Mouse (Mus musculus) midbrain, postnatal 0 days (tissue): ENCODE results near the gene H1foo. TPM values are rescaled to one million over a fixed set of nuclear protein-coding genes. Genes with fewer than 3 reads are reported as not detected.

Experiments used
- ATAC-seq: fragments of 200-750 bp; cut with Nextera tagmentation; 2 replicates; pipeline ENCODE4 v1.8.0; 2017; ENCODE audit warnings: moderate number of reproducible peaks, mild to moderate bottlenecking, moderate TSS enrichment, moderate library complexity; ENCODE audit not compliant: low FRiP score
- DNase-seq: peaks from one replicate; pipeline ENCODE4 v3.0.0-alpha.2; 2015; ENCODE audit warnings: low spot score
- H3K27ac ChIP-seq: fragments of 300-500 bp; sonication (generic); 2 replicates; pipeline ENCODE4 v1.5.1; 2014; ENCODE audit warnings: low read depth, mild to moderate bottlenecking, low read length, mixed read lengths
- H3K27me3 ChIP-seq: fragments of 300-500 bp; sonication (generic); 2 replicates; pipeline ENCODE4 v1.6.1; 2014; ENCODE audit warnings: low read length, control low read depth, mixed read lengths; ENCODE audit not compliant: insufficient read depth
- H3K36me3 ChIP-seq: fragments of 300-500 bp; sonication (generic); 2 replicates; pipeline ENCODE4 v1.6.1; 2014; ENCODE audit warnings: low read length, control low read depth, mixed read lengths; ENCODE audit not compliant: insufficient read depth
- H3K4me1 ChIP-seq: fragments of 300-500 bp; sonication (generic); 2 replicates; pipeline ENCODE4 v1.6.1; 2014; ENCODE audit warnings: mild to moderate bottlenecking, control low read depth, antibody characterized with exemption, low read length, mixed read lengths; ENCODE audit not compliant: insufficient read depth
- H3K4me2 ChIP-seq: fragments of 300-500 bp; sonication (generic); 2 replicates; pipeline ENCODE4 v1.6.1; 2014; ENCODE audit warnings: low read depth, mild to moderate bottlenecking, low read length, mixed read lengths; ENCODE audit not compliant: poor library complexity, severe bottlenecking
- H3K4me3 ChIP-seq: fragments of 300-500 bp; sonication (generic); 2 replicates; pipeline ENCODE4 v1.5.1; 2014; ENCODE audit warnings: low read depth, mild to moderate bottlenecking, low read length, moderate library complexity
- H3K9ac ChIP-seq: fragments of 300-500 bp; sonication (generic); replicated peaks from 2 replicates; pipeline ENCODE4 v1.6.1; 2014; ENCODE audit warnings: mild to moderate bottlenecking, low read length, moderate library complexity, mixed read lengths; ENCODE audit not compliant: poor library complexity, severe bottlenecking
- H3K9me3 ChIP-seq: fragments of 300-500 bp; sonication (generic); 2 replicates; pipeline ENCODE4 v1.6.1; 2016; ENCODE audit warnings: low read length, control low read depth
- CTCF ChIP-seq: IDR thresholded peaks from 2 replicates; pipeline ENCODE4 v1.5.1; 2016; ENCODE audit warnings: antibody characterized with exemption, mild to moderate bottlenecking
- WGBS: fragments of 180-500 bp; shearing (Covaris S2); extraction: QIAGEN DNeasy Blood & Tissue Kit; methylation state at CpG from one replicate; pipeline ENCODE4 v1.1.7; 2014; 5-methylcytosine and 5-hydroxymethylcytosine counted together
- polyA plus RNA-seq: library from polyadenylated mRNA; unstranded; fragments of >200 nt; fragmentation: Nextera tagmentation; extraction: Ambion mirVana; gene quantifications from 2 replicates; pipeline ENCODE4 v1.2.1, GENCODE M21; 2015
- total RNA-seq: library from RNA; depleted of rRNA; stranded (reverse); fragments of >200 nt; gene quantifications from 2 replicates; pipeline ENCODE4 v1.2.3, GENCODE M21; 2014

Gene H1foo
- total and polyA plus RNA-seq, 2 experiments from 2014 or later: not detected

- TF ChIP-seq CTCF: no peak
- Histone ChIP-seq H3K4me2 (no peak overlapping the region), H3K4me1 (peaks cover 4% of the 10 kb centered on the region; the same call in 1 of the 2 replicates), H3K9me3 (no peaks in the 10 kb centered on the region), H3K4me3 (no peak overlapping the region), H3K27me3 (no peaks in the 10 kb centered on the region), H3K9ac (no peak overlapping the region), H3K36me3 (peaks cover 32% of the 10 kb centered on the region), H3K27ac (0 out of 2 replicates have a peak overlapping the region, but pooled peaks have one; percentile 26)
- ATAC-seq (no peak), DNase-seq (no peak)
- WGBS: 67% methylated on average over 8 of the region's 8 CpGs
These were observed 34.8 kb upstream of the H1foo start for GRCm38 (mm10) chr6:115909940-115910339.

DNA sequence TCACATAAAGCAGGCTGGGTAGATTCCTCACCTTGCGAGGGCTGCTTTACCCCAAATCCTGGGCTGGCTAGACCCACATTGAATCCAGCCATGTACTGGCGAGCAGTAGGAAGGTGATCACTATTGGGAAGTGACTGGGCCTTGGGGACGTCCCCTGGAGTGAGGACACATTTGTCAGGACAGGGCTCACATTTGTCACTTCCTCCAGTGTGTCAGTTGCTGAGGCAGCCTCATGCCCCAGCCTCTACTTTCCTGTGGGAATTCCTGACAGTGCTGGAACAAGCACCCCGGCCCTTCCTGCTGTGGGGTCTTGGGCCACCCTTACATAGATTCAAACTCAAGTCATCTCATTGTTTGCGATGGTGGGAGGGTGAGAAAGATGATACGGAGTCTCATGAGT, 33.0 kb upstream of the H1foo start:
- Histone ChIP-seq H3K4me2 (no peak overlapping the region), H3K9me3 (no peaks in the 10 kb centered on the region), H3K27me3 (no peaks in the 10 kb centered on the region), H3K9ac (no peak overlapping the region), H3K27ac (no peak overlapping the region), H3K4me3 (no peak overlapping the region), H3K36me3 (peaks cover 24% of the 10 kb centered on the region), H3K4me1 (peaks cover 4% of the 10 kb centered on the region; the same call in 1 of the 2 replicates)
- TF ChIP-seq CTCF: no peak
- ATAC-seq (no peak), DNase-seq (no peak)
- 84% methylated on average over 6 of the region's 6 CpGs for WGBS

- H3K9ac ChIP-seq: no peak overlapping the region
- no peak for DNase-seq
- H3K27ac ChIP-seq: no peak overlapping the region
- H3K4me1 ChIP-seq: peaks cover 4% of the 10 kb centered on the region; the same call in 1 of the 2 replicates
- no peak overlapping the region for H3K4me3 ChIP-seq
- TF ChIP-seq CTCF: no peak
- no peaks in the 10 kb centered on the region for H3K9me3 ChIP-seq
- ATAC-seq: no peak
- WGBS: 87% methylated on average over 10 of the region's 10 CpGs
- peaks cover 23% of the 10 kb centered on the region for H3K36me3 ChIP-seq
- no peak overlapping the region for H3K4me2 ChIP-seq
- no peaks in the 10 kb centered on the region for H3K27me3 ChIP-seq
These were observed 31.3 kb upstream of the H1foo start for GRCm38 (mm10) chr6:115913482-115913881.

- no peak for ATAC-seq
- H3K4me2 ChIP-seq: no peak overlapping the region
- WGBS: 89% methylated on average over 15 of the region's 15 CpGs
- H3K36me3 ChIP-seq: peaks cover 23% of the 10 kb centered on the region
- peaks cover 4% of the 10 kb centered on the region; the same call in 1 of the 2 replicates for H3K4me1 ChIP-seq
- H3K9ac ChIP-seq: no peak overlapping the region
- 0 out of 2 replicates have a peak overlapping the region, but pooled peaks have one; percentile 12 for H3K27ac ChIP-seq
- H3K27me3 ChIP-seq: no peaks in the 10 kb centered on the region
- H3K4me3 ChIP-seq: no peak overlapping the region
- no peaks in the 10 kb centered on the region for H3K9me3 ChIP-seq
- DNase-seq: peak; percentile 71
- TF ChIP-seq CTCF: no peak
These were observed 30.1 kb upstream of the H1foo start for GRCm38 (mm10) chr6:115914511-115915202.

- H3K4me2 ChIP-seq: no peak overlapping the region
- H3K27me3 ChIP-seq: no peaks in the 10 kb centered on the region
- DNase-seq (no peak), ATAC-seq (no peak)
- 78% methylated on average over 17 of the region's 17 CpGs for WGBS
- H3K4me3 ChIP-seq: no peak overlapping the region
- 0 out of 2 replicates have a peak overlapping the region, but pooled peaks have one; percentile 24 for H3K9ac ChIP-seq
- peak overlapping the region; percentile 48; the same call in 1 of the 2 replicates for H3K27ac ChIP-seq
- H3K36me3 ChIP-seq: peaks cover 19% of the 10 kb centered on the region
- TF ChIP-seq CTCF: no peak
- no peaks in the 10 kb centered on the region for H3K9me3 ChIP-seq
- H3K4me1 ChIP-seq: peaks cover 4% of the 10 kb centered on the region; the same call in 1 of the 2 replicates
These were observed 28.9 kb upstream of the H1foo start for GRCm38 (mm10) chr6:115915601-115916445.
